Mouse (Mus musculus) embryonic facial prominence, embryonic 12.5 days (tissue): ENCODE measurements around the gene Shank2. TPM values are rescaled to one million over a fixed set of nuclear protein-coding genes. Genes with fewer than 3 reads are reported as not detected.

Experiments used
- ATAC-seq: fragments of 200-750 bp; cut with Nextera tagmentation; 2 replicates; pipeline ENCODE4 v1.8.0; 2017; ENCODE audit not compliant: insufficient number of reproducible peaks, insufficient read depth, low FRiP score, low TSS enrichment
- H3K27ac ChIP-seq: fragments of 300-500 bp; sonication (generic); 2 replicates; pipeline ENCODE4 v1.5.1; 2016; ENCODE audit warnings: mild to moderate bottlenecking
- H3K27me3 ChIP-seq: fragments of 300-500 bp; sonication (generic); 2 replicates; pipeline ENCODE4 v1.6.1; 2016; ENCODE audit warnings: mild to moderate bottlenecking, moderate library complexity
- H3K36me3 ChIP-seq: fragments of 300-500 bp; sonication (generic); 2 replicates; pipeline ENCODE4 v1.6.1; 2016; ENCODE audit warnings: mild to moderate bottlenecking
- H3K4me1 ChIP-seq: fragments of 300-500 bp; sonication (generic); 2 replicates; pipeline ENCODE4 v1.6.1; 2016
- H3K4me2 ChIP-seq: fragments of 300-500 bp; sonication (generic); replicated peaks from 2 replicates; pipeline ENCODE4 v1.6.1; 2016; ENCODE audit warnings: mild to moderate bottlenecking, moderate library complexity
- H3K4me3 ChIP-seq: fragments of 300-500 bp; sonication (generic); 2 replicates; pipeline ENCODE4 v1.5.1; 2016; ENCODE audit warnings: mild to moderate bottlenecking
- H3K9ac ChIP-seq: fragments of 300-500 bp; sonication (generic); 2 replicates; pipeline ENCODE4 v1.6.1; 2016; ENCODE audit warnings: mild to moderate bottlenecking, moderate library complexity
- H3K9me3 ChIP-seq: fragments of 300-500 bp; sonication (generic); 2 replicates; pipeline ENCODE4 v1.6.1; 2016; ENCODE audit warnings: mild to moderate bottlenecking, moderate library complexity
- WGBS: fragments of 180-500 bp; shearing (Covaris S2); methylation state at CpG from one replicate; pipeline ENCODE4 v1.1.7; 2016; 5-methylcytosine and 5-hydroxymethylcytosine counted together
- polyA plus RNA-seq: library from polyadenylated mRNA; unstranded; fragments of >200 nt; fragmentation: Nextera tagmentation; extraction: Ambion mirVana; gene quantifications from 2 replicates; pipeline ENCODE4 v1.2.1, GENCODE M21; 2016

Shank2 gene
- polyA plus RNA-seq, 1 experiment from 2014 or later = 1.00 TPM

DNA sequence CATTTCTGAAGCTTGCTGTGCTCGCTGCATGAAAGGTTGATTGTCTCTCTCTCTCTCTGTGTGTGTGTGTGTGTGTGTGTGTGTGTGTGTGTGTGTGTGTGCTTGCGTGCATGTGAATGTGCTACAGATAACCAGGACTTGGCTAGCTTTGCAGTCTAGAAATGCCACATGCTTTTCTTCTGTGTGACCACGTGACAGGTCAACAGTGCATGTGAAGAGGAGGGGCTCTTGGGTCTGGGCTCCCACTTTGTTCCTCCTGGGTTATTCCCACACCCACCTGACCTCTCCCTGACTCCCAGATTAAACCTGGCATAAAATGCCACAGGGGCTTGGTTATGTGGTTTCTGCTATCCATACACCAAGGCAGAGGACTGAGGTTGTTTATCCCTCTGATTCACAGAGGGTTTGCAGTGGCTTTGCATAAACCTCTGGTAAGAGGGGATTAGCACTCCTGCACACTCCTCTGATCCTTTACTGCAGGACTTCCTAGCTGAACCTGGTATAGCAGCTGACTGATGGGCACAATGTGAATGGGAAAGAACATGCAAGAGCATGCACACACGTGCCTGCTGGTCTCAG, 109.4 kb downstream of the Shank2 start:
- Histone ChIP-seq H3K36me3 (no peaks in the 10 kb centered on the region), H3K27me3 (no peaks in the 10 kb centered on the region), H3K9me3 (no peaks in the 10 kb centered on the region), H3K4me1 (no peaks in the 10 kb centered on the region; the same call in 1 of the 2 replicates), H3K9ac (no peak overlapping the region), H3K4me2 (no peak overlapping the region), H3K4me3 (no peak overlapping the region), H3K27ac (no peak overlapping the region)
- WGBS = 54% methylated on average over 4 of the region's 4 CpGs
- no peak for ATAC-seq

DNA sequence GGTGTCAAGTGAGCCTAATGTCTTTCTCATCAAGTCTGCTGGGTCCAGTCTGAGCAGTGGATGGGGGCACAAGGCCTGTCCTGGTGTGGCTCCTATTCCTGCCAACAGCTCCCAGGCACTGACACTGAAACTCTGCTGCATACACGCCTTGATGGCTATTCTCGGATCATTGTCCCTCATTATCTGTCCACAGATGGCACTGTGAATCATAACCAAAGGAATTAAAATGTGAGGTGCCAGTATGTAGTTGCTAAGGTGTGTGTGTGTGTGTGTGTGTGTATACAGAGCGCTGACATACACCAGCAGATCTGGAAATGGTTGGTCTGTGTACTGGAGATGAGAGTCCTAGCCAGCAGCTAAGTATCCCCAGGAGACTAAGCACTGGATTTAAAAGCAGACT, 110.3 kb downstream of the Shank2 start:
- Histone ChIP-seq H3K4me3 (no peak overlapping the region), H3K27me3 (no peaks in the 10 kb centered on the region), H3K9me3 (no peaks in the 10 kb centered on the region), H3K4me2 (no peak overlapping the region), H3K36me3 (no peaks in the 10 kb centered on the region), H3K9ac (no peak overlapping the region), H3K4me1 (no peaks in the 10 kb centered on the region; the same call in 1 of the 2 replicates), H3K27ac (no peak overlapping the region)
- ATAC-seq = no peak
- WGBS = 71% methylated on average over 3 of the region's 3 CpGs

DNA sequence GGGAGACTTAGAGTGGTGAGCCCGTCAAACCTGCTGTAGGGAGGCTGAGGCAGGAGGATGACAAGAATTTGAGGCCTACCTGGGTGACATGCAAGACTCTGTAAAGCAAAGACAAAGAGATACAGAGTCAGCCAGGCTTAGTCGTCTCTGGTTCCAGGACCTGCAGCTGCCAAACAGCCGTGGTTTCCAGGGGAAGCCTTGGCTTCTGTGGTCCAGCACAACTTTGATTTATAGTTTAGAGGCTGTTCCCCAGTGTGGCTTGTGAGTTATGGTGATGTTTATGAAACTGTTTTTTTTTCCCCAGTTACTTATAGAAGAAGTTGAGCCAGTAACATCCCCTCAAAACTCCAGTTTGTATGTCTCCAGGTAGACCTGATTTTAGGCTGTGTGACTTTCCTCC, 112.5 kb downstream of the Shank2 start:
- Histone ChIP-seq H3K4me2 (no peak overlapping the region), H3K9me3 (no peaks in the 10 kb centered on the region), H3K27ac (no peak overlapping the region), H3K27me3 (no peaks in the 10 kb centered on the region), H3K4me3 (no peak overlapping the region), H3K36me3 (no peaks in the 10 kb centered on the region), H3K9ac (no peak overlapping the region), H3K4me1 (no peaks in the 10 kb centered on the region; the same call in 1 of the 2 replicates)
- ATAC-seq = no peak
- WGBS = 84% methylated on average over 3 of the region's 3 CpGs

GRCm38 (mm10) chr7:144119562-144119961, 117.8 kb downstream of the Shank2 start:
- Histone ChIP-seq H3K27me3 (no peaks in the 10 kb centered on the region), H3K4me2 (no peak overlapping the region), H3K4me3 (no peak overlapping the region), H3K9ac (no peak overlapping the region), H3K27ac (no peak overlapping the region), H3K4me1 (no peaks in the 10 kb centered on the region), H3K9me3 (no peaks in the 10 kb centered on the region), H3K36me3 (no peaks in the 10 kb centered on the region)
- no peak; the same call in 1 of the 2 replicates for ATAC-seq
- 86% methylated on average over 1 of the region's 1 CpGs for WGBS

DNA sequence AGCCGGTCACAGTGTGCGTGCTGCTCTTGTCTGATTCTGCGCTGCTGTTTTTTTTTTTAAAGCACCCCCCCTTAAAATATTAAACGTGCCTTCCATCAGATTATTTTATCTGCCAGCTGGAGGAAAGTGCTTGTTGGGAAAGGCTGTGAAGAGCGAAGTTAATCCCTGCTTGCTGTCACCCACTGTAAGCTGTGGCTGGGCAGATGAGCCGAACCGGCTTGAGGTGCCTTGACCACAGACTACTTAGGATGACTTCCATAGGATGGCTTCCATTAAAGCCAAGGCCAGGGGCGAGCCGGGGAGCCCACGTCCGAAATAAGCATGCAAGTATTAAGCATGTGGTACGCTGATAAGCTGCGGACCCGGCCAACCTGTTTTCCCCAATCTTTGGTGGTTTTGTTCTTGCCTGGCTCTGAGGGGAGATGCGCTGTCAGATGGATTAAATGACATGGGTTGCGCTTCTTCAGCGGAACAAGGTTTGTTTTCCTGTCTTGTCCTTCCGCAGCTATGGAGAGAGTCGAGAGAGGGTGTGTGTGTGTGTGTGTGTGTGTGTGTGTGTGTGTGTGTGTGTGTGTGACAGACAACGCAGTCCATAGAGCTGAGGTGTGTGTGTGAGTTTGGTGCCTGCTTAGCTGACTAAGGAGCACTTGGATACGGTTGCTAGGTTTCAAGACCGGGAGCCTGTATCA, 131.1 kb downstream of the Shank2 start:
- no peak overlapping the region for H3K4me2 ChIP-seq
- no peak for ATAC-seq
- H3K4me3 ChIP-seq = no peak overlapping the region
- H3K27me3 ChIP-seq = no peaks in the 10 kb centered on the region
- WGBS = 77% methylated on average over 22 of the region's 22 CpGs
- H3K9ac ChIP-seq = no peak overlapping the region
- H3K9me3 ChIP-seq = no peaks in the 10 kb centered on the region
- H3K4me1 ChIP-seq = no peaks in the 10 kb centered on the region
- no peaks in the 10 kb centered on the region for H3K36me3 ChIP-seq
- H3K27ac ChIP-seq = no peak overlapping the region

- H3K9me3 ChIP-seq = no peaks in the 10 kb centered on the region
- H3K9ac ChIP-seq = no peak overlapping the region
- H3K4me3 ChIP-seq = no peak overlapping the region
- 68% methylated on average over 9 of the region's 9 CpGs for WGBS
- no peaks in the 10 kb centered on the region for H3K27me3 ChIP-seq
- no peak for ATAC-seq
- H3K4me2 ChIP-seq = no peak overlapping the region
- no peak overlapping the region for H3K27ac ChIP-seq
- no peaks in the 10 kb centered on the region for H3K4me1 ChIP-seq
- no peaks in the 10 kb centered on the region for H3K36me3 ChIP-seq
These were observed 131.8 kb downstream of the Shank2 start for GRCm38 (mm10) chr7:144133388-144133998.

DNA sequence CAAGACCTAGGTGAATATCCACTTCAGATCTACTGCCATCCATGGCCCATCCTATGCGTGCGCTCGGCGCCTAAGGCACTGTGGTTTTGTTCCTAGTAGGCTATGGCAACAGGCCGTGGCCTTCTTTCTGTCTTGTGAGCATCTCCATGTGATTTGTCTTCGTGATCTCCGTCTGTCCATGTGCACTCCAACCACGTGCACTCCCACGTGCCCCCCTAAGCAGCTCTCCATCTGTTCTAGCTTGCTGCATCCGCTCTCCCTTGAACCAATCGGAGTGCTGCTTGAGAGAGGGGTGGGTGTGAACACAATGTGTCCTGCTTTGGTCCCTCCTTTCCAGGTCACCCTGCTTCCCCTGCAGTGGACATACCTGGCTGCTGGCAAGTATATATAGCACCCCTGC, 133.0 kb downstream of the Shank2 start:
- Histone ChIP-seq H3K4me2 (no peak overlapping the region), H3K9me3 (no peaks in the 10 kb centered on the region), H3K9ac (no peak overlapping the region), H3K36me3 (no peaks in the 10 kb centered on the region), H3K4me3 (no peak overlapping the region), H3K4me1 (no peaks in the 10 kb centered on the region), H3K27ac (no peak overlapping the region), H3K27me3 (no peaks in the 10 kb centered on the region)
- ATAC-seq = no peak
- WGBS = 93% methylated on average over 11 of the region's 11 CpGs

- 61% methylated on average over 2 of the region's 2 CpGs for WGBS
- ATAC-seq = no peak
- H3K4me3 ChIP-seq = no peak overlapping the region
These were observed 136.1 kb downstream of the Shank2 start for GRCm38 (mm10) chr7:144137827-144138226.

GRCm38 (mm10) chr7:144138476-144138875, 136.7 kb downstream of the Shank2 start:
- 67% methylated on average over 2 of the region's 2 CpGs for WGBS
- Histone ChIP-seq H3K27me3 (no peaks in the 10 kb centered on the region), H3K9me3 (no peaks in the 10 kb centered on the region), H3K4me1 (no peaks in the 10 kb centered on the region), H3K4me3 (no peak overlapping the region), H3K27ac (no peak overlapping the region), H3K9ac (no peak overlapping the region), H3K4me2 (no peak overlapping the region), H3K36me3 (no peaks in the 10 kb centered on the region)
- no peak for ATAC-seq

More at GRCm38 (mm10) chr7:144137827-144138226, 136.1 kb downstream of the Shank2 start:
- no peak overlapping the region for H3K4me2 ChIP-seq
- H3K9me3 ChIP-seq = no peaks in the 10 kb centered on the region
- H3K27ac ChIP-seq = no peak overlapping the region
- H3K9ac ChIP-seq = no peak overlapping the region
- no peaks in the 10 kb centered on the region for H3K36me3 ChIP-seq
- no peaks in the 10 kb centered on the region for H3K4me1 ChIP-seq
- H3K27me3 ChIP-seq = no peaks in the 10 kb centered on the region

- WGBS = 78% methylated on average over 2 of the region's 2 CpGs
- Histone ChIP-seq H3K9me3 (no peaks in the 10 kb centered on the region), H3K27ac (no peak overlapping the region), H3K4me2 (no peak overlapping the region), H3K36me3 (no peaks in the 10 kb centered on the region), H3K4me3 (no peak overlapping the region), H3K27me3 (no peaks in the 10 kb centered on the region), H3K9ac (no peak overlapping the region), H3K4me1 (no peaks in the 10 kb centered on the region)
- ATAC-seq = no peak
These were observed 138.0 kb downstream of the Shank2 start for GRCm38 (mm10) chr7:144139691-144140090.

- H3K36me3 ChIP-seq = no peaks in the 10 kb centered on the region
- WGBS = 79% methylated on average over 3 of the region's 3 CpGs
- no peak for ATAC-seq
- no peak overlapping the region for H3K4me2 ChIP-seq
- no peaks in the 10 kb centered on the region for H3K4me1 ChIP-seq
- H3K4me3 ChIP-seq = no peak overlapping the region
- no peaks in the 10 kb centered on the region for H3K9me3 ChIP-seq
- H3K27me3 ChIP-seq = no peaks in the 10 kb centered on the region
- no peak overlapping the region for H3K27ac ChIP-seq
- H3K9ac ChIP-seq = no peak overlapping the region
These were observed 138.7 kb downstream of the Shank2 start for GRCm38 (mm10) chr7:144140470-144140869.

DNA sequence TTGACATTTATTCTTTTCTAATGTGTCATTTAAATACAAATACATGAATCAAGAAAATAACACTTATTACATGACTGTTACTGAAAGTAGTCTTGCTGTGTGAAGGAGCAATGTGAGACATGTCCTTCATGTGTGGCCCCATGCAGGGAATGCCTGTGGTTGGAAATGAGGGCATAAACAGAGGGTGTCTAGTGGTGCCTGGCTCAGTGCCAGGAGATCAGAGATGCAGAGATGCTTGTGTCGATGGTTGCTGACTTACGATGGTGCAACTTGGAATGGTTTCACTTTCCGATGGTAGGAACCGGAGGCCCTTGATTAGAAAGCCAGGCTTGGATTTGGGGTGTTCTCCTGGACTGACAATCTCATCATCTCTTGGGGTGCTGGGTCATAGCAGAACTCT, 140.3 kb downstream of the Shank2 start:
- Histone ChIP-seq H3K4me2 (no peak overlapping the region), H3K4me1 (no peaks in the 10 kb centered on the region), H3K27ac (no peak overlapping the region), H3K27me3 (no peaks in the 10 kb centered on the region), H3K36me3 (no peaks in the 10 kb centered on the region), H3K9ac (no peak overlapping the region), H3K4me3 (no peak overlapping the region), H3K9me3 (no peaks in the 10 kb centered on the region)
- ATAC-seq = no peak
- WGBS = 80% methylated on average over 4 of the region's 4 CpGs
